Mouse (Mus musculus) midbrain, embryonic 11.5 days (tissue): ENCODE measurements at regions not wholly inside any gene's neighbourhood (a gene's known extent, or its start where the extent isn't known, plus 50 kb on each side); places are given as distances from the start of the nearest gene placed in this dataset.

Experiments used
- ATAC-seq: fragments of 200-750 bp; cut with Nextera tagmentation; 2 replicates; pipeline ENCODE4 v1.8.0; 2017; ENCODE audit warnings: moderate TSS enrichment, moderate library complexity; ENCODE audit not compliant: low FRiP score
- DNase-seq: peaks from one replicate; pipeline ENCODE4 v3.0.0; 2015; ENCODE audit warnings: low spot score; ENCODE audit errors: missing footprints
- H3K27ac ChIP-seq: fragments of 300-500 bp; sonication (generic); 2 replicates; pipeline ENCODE4 v1.5.1; 2014; ENCODE audit warnings: low read depth, low read length
- H3K27me3 ChIP-seq: fragments of 300-500 bp; sonication (generic); 2 replicates; pipeline ENCODE4 v1.6.1; 2014; ENCODE audit warnings: mild to moderate bottlenecking, low read length, moderate library complexity, mixed read lengths; ENCODE audit not compliant: control insufficient read depth, insufficient read depth
- H3K36me3 ChIP-seq: fragments of 300-500 bp; sonication (generic); 2 replicates; pipeline ENCODE4 v1.6.1; 2014; ENCODE audit warnings: mild to moderate bottlenecking, low read length, moderate library complexity, mixed read lengths; ENCODE audit not compliant: control insufficient read depth, insufficient read depth
- H3K4me1 ChIP-seq: fragments of 300-500 bp; sonication (generic); 2 replicates; pipeline ENCODE4 v1.6.1; 2014; ENCODE audit warnings: low read length; ENCODE audit not compliant: control insufficient read depth, insufficient read depth
- H3K4me2 ChIP-seq: fragments of 300-500 bp; sonication (generic); 2 replicates; pipeline ENCODE4 v1.6.1; 2014; ENCODE audit warnings: mild to moderate bottlenecking, moderate library complexity
- H3K4me3 ChIP-seq: fragments of 300-500 bp; sonication (generic); 2 replicates; pipeline ENCODE4 v1.5.1; 2014; ENCODE audit warnings: low read depth, low read length
- H3K9ac ChIP-seq: fragments of 300-500 bp; sonication (generic); 2 replicates; pipeline ENCODE4 v1.6.1; 2014; ENCODE audit warnings: low read length
- H3K9me3 ChIP-seq: fragments of 300-500 bp; sonication (generic); 2 replicates; pipeline ENCODE4 v1.6.1; 2016; ENCODE audit warnings: low read length; ENCODE audit not compliant: control insufficient read depth
- WGBS: fragments of 180-500 bp; shearing (Covaris S2); extraction: QIAGEN DNeasy Blood & Tissue Kit; methylation state at CpG from one replicate; pipeline ENCODE4 v1.1.7; 2014; 5-methylcytosine and 5-hydroxymethylcytosine counted together

DNA sequence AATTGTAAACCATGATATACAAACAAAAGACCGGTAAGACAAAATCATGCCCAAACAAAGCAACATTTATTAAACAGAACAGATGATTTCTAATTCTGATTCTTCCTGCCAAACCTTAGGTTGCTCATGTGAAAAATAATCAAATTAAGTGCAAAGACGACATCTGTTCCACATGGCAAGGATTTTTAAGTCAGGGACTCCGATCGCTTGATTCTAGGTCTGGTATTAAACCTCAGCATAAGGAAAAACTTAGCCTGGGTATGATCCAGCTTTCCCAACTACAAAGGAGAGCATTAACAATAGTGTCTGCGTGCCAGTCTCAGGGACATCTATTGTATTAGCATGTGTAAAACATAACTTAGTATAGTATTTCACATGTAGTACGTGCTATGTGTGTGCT is 181.8 kb upstream of the Rnpc3 start:
- H3K4me1 ChIP-seq = no peaks in the 10 kb centered on the region
- H3K9ac ChIP-seq = no peak overlapping the region
- no peak for ATAC-seq
- no peak for DNase-seq
- no peaks in the 10 kb centered on the region for H3K36me3 ChIP-seq
- 86% methylated on average over 6 of the region's 6 CpGs for WGBS
- no peaks in the 10 kb centered on the region for H3K9me3 ChIP-seq
- H3K27me3 ChIP-seq = no peaks in the 10 kb centered on the region
- H3K27ac ChIP-seq = no peak overlapping the region
- no peak overlapping the region for H3K4me2 ChIP-seq
- no peak overlapping the region for H3K4me3 ChIP-seq

DNA sequence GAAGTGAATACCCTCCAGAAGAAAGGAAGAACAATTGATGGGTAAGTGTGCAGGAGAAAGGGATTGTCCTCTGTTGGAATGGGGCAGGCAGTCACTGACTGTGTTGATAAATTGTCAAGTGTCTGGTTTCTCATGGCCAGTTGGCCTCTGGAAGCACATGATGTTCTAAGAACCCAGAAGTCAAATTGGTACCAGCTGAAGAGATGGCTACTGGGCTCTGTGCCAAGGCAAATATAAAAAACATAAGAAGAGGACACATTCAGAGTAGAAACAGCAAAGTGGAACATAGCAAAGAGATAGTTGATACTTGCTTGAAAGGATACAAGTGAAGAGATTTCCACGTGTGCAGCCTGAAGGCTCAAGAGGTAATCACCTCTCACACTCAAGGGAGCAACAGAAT is 170.9 kb upstream of the Col11a1 start:
- H3K36me3 ChIP-seq = no peaks in the 10 kb centered on the region
- H3K9me3 ChIP-seq = no peaks in the 10 kb centered on the region
- no peaks in the 10 kb centered on the region for H3K4me1 ChIP-seq
- H3K9ac ChIP-seq = no peak overlapping the region
- DNase-seq = peak; percentile 49
- no peak overlapping the region for H3K4me3 ChIP-seq
- H3K4me2 ChIP-seq = no peak overlapping the region
- no peak overlapping the region for H3K27ac ChIP-seq
- H3K27me3 ChIP-seq = no peaks in the 10 kb centered on the region
- WGBS = 61% methylated on average over 1 of the region's 1 CpGs
- ATAC-seq = no peak

DNA sequence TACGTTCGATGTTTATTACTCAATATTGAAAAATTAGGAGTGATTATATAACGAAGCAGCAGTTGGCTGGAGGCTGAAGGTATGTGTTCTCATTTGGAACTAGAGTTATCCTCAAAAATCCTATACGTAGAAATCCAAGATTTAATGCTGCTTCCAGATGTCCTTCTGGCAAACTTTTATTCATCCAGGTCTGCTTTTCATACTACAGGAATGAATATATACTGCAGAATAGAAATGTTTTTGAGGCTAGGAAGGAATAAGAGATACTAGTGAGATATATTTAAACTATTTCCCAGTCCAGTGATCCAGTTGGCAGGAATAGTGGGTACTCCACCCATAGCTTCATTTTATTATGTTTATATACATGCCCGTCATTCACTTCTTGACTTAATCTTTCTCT is 170.3 kb upstream of the Col11a1 start:
- no peaks in the 10 kb centered on the region for H3K4me1 ChIP-seq
- WGBS = 83% methylated on average over 5 of the region's 5 CpGs
- no peak for ATAC-seq
- H3K9me3 ChIP-seq = no peaks in the 10 kb centered on the region
- H3K9ac ChIP-seq = no peak overlapping the region
- no peak overlapping the region for H3K4me3 ChIP-seq
- H3K4me2 ChIP-seq = no peak overlapping the region
- no peaks in the 10 kb centered on the region for H3K27me3 ChIP-seq
- H3K36me3 ChIP-seq = no peaks in the 10 kb centered on the region
- DNase-seq = peak; percentile 67
- H3K27ac ChIP-seq = no peak overlapping the region

DNA sequence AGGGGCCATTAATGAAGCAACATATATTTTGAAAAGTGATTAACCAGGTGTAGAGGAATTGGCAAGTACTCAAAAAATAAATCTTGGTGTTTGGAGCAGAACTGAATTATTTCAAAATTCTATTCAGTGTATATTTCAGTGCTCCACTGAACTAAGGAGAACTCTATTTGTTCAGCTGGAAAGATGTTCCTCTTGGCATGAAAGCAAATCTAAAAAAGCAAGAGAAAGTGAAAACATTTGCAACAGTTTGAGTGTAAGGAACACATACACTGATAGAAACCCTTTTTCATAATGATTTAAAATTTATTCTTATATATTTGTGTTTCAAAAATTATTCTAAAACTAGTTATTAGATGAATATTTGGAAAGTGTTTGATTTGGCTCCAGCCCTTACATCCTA is 169.9 kb upstream of the Col11a1 start:
- Histone ChIP-seq H3K4me1 (no peaks in the 10 kb centered on the region), H3K9ac (no peak overlapping the region), H3K4me3 (no peak overlapping the region), H3K27me3 (no peaks in the 10 kb centered on the region), H3K27ac (no peak overlapping the region), H3K4me2 (no peak overlapping the region), H3K9me3 (no peaks in the 10 kb centered on the region), H3K36me3 (no peaks in the 10 kb centered on the region)
- DNase-seq (no peak), ATAC-seq (no peak)

DNA sequence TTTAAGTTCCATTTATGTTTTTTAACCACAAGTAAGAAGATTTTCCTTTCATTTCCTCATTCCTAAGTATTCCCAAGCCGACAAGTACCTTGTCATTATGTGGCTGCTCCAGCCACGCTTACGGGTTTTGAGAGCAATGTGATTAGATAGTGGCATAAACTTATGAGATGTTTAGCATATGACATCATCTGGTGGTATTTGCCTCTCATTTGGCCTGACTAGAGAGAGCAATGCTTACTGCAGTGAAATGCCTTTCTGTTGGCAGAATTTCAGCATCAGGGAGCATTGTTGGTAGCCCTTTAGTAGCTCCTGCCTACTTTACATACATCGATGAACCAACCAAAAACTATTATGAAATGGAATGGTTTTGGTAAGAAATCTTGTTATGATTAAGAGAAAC is 157.1 kb upstream of the Col11a1 start:
- no peak overlapping the region for H3K4me2 ChIP-seq
- no peak overlapping the region for H3K27ac ChIP-seq
- no peak overlapping the region for H3K9ac ChIP-seq
- no peaks in the 10 kb centered on the region for H3K9me3 ChIP-seq
- WGBS = 94% methylated on average over 4 of the region's 4 CpGs
- H3K27me3 ChIP-seq = no peaks in the 10 kb centered on the region
- no peaks in the 10 kb centered on the region for H3K36me3 ChIP-seq
- ATAC-seq = no peak
- no peaks in the 10 kb centered on the region for H3K4me1 ChIP-seq
- H3K4me3 ChIP-seq = no peak overlapping the region
- no peak for DNase-seq

DNA sequence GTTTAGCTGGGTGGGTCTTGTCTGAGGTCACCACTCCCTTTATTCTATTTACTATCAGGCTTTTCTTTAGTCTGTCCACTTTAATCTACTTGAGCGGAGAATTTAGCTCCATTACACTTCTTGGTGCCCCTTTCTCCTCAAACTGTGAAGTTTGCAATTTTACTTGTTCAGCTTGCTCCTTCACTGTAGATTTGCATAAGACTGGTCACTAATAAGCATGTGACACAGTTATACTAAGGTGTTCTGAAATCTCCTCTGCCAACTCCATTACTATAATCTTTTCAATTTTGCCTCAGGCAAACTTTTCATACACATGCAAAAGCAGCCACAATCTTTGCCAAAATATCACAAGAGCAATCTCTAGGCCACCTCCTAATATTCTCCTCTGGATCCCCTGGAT is 125.2 kb upstream of the Col11a1 start:
- H3K4me1 ChIP-seq = no peaks in the 10 kb centered on the region
- no peak overlapping the region for H3K9ac ChIP-seq
- H3K27ac ChIP-seq = no peak overlapping the region
- no peaks in the 10 kb centered on the region for H3K36me3 ChIP-seq
- no peaks in the 10 kb centered on the region for H3K9me3 ChIP-seq
- no peak overlapping the region for H3K4me3 ChIP-seq
- DNase-seq (no peak), ATAC-seq (peak; percentile 71)
- no peaks in the 10 kb centered on the region for H3K27me3 ChIP-seq
- WGBS = 28% methylated on average over 1 of the region's 1 CpGs
- H3K4me2 ChIP-seq = no peak overlapping the region

DNA sequence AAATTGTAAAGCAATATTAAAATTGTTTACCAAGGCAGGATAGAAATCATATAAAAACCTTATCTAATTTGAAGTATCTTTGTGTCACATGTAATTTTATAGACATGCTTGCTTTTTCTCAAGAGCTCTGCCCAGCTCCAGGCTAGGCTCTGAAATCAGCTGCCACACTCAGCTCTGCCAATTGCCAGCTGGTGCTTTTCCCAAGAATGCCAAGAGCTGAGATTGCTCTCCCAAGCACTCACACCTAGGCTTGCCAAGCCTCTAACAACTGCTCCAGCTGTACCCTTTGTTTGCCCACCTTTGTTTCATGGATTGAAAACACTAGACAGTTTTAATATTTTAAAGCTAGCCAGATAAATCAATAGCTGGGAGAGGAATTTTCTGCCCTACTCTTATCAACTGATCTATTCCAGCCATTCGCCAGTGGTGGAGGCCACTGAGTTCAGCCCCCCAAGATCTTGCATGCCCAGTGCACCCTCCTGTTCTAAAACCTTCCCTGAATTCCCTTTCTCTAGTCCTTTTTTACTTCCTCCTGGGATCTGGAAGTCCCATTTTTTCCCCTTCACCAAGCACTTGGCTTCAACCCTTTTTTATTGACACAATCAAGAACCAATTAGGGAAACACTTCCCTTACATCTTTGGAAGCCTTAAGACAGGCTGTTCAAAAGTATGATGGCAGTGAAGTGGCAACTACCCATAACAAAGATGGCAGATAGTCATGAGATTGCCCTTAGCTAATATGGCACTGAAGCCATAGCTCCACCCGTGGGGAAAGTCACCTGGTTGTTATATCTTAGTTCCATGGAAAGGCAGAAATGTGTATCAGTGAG is 110.8 kb upstream of the Col11a1 start:
- DNase-seq (no peak), ATAC-seq (no peak)
- Histone ChIP-seq H3K27me3 (no peaks in the 10 kb centered on the region), H3K9ac (no peak overlapping the region), H3K4me1 (no peaks in the 10 kb centered on the region), H3K9me3 (no peaks in the 10 kb centered on the region), H3K36me3 (no peaks in the 10 kb centered on the region), H3K4me2 (no peak overlapping the region), H3K27ac (no peak overlapping the region), H3K4me3 (no peak overlapping the region)
- 76% methylated on average over 2 of the region's 2 CpGs for WGBS

DNA sequence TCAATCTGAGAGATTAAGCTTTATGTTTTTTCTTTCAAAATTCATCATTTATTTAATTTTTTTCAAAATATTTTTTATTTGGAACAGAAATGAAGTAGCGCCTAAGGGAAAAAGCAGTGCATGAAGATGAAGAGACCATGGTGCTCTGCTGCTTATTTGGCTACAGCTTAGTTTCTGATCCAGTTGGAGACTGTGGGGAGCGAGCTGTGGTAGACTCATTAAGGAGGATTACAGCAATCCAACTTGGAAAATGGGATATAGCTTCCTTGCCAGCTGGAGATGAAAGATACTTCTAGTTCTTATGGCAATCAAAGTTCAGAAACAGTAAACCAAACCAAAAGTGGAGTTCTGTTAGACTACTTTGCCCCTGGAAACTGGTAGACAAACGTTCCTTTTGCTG is 98.8 kb upstream of the Col11a1 start:
- WGBS = 71% methylated on average over 3 of the region's 3 CpGs
- H3K9ac ChIP-seq = no peak overlapping the region
- no peaks in the 10 kb centered on the region for H3K36me3 ChIP-seq
- no peak overlapping the region for H3K27ac ChIP-seq
- no peaks in the 10 kb centered on the region for H3K27me3 ChIP-seq
- no peak for ATAC-seq
- H3K9me3 ChIP-seq = no peaks in the 10 kb centered on the region
- no peak for DNase-seq
- H3K4me1 ChIP-seq = no peaks in the 10 kb centered on the region
- H3K4me3 ChIP-seq = no peak overlapping the region
- no peak overlapping the region for H3K4me2 ChIP-seq

DNA sequence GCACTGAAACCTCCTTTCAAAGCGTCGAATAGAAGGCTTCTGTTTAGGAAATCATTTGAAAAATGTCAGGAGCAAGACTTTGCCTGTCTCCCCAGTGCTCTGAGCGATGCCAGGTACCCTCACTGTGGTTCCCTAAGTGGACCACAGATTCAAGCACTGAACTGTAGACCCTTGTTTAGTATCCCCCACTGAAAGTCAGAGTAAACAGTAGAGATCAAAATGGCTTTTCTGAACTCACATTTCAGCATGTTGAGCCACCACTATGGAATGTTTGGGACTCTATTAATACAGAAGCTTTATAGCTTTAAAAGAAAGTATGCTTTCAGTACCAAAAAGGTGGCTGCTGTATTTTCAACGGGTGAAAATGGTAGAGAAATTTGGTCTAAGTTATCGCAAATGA is 79.8 kb upstream of the Col11a1 start:
- Histone ChIP-seq H3K36me3 (no peaks in the 10 kb centered on the region), H3K4me1 (no peaks in the 10 kb centered on the region), H3K9ac (no peak overlapping the region), H3K4me2 (no peak overlapping the region), H3K27ac (no peak overlapping the region), H3K4me3 (no peak overlapping the region), H3K9me3 (no peaks in the 10 kb centered on the region), H3K27me3 (no peaks in the 10 kb centered on the region)
- DNase-seq (no peak), ATAC-seq (no peak)
- 89% methylated on average over 5 of the region's 5 CpGs for WGBS
